Mouse (Mus musculus) liver, embryonic 15.5 days (tissue): ENCODE results near the gene Trmt10a. TPM values are rescaled to one million over a fixed set of nuclear protein-coding genes. Genes with fewer than 3 reads are reported as not detected.
"Not testable (repeated sequence)": the region's sequence is repeated elsewhere in the genome, so short reads cannot be mapped to it uniquely, and the experiment has no call there.

Experiments used
- ATAC-seq: fragments of 200-750 bp; cut with Nextera tagmentation; 2 replicates; pipeline ENCODE4 v1.8.0; 2017; ENCODE audit warnings: moderate number of reproducible peaks, mild to moderate bottlenecking, moderate library complexity; ENCODE audit not compliant: insufficient read depth
- H3K27ac ChIP-seq: fragments of 300-500 bp; sonication (generic); replicated peaks from 2 replicates; pipeline ENCODE4 v1.5.1; 2015; ENCODE audit warnings: mild to moderate bottlenecking, inconsistent platforms
- H3K27me3 ChIP-seq: fragments of 300-500 bp; sonication (generic); 2 replicates; pipeline ENCODE4 v1.6.1; 2015; ENCODE audit warnings: mild to moderate bottlenecking, inconsistent platforms
- H3K36me3 ChIP-seq: fragments of 300-500 bp; sonication (generic); replicated peaks from 2 replicates; pipeline ENCODE4 v1.6.1; 2015; ENCODE audit warnings: moderate library complexity, mild to moderate bottlenecking, inconsistent platforms
- H3K4me1 ChIP-seq: fragments of 300-500 bp; sonication (generic); replicated peaks from 2 replicates; pipeline ENCODE4 v1.6.1; 2015; ENCODE audit warnings: inconsistent platforms
- H3K4me2 ChIP-seq: fragments of 300-500 bp; sonication (generic); 2 replicates; pipeline ENCODE4 v1.6.1; 2015; ENCODE audit warnings: moderate library complexity, mild to moderate bottlenecking, inconsistent platforms
- H3K4me3 ChIP-seq: fragments of 300-500 bp; sonication (generic); replicated peaks from 2 replicates; pipeline ENCODE4 v1.5.1; 2015; ENCODE audit warnings: mild to moderate bottlenecking, inconsistent platforms
- H3K9ac ChIP-seq: fragments of 300-500 bp; sonication (generic); 2 replicates; pipeline ENCODE4 v1.6.1; 2015; ENCODE audit warnings: moderate library complexity, mild to moderate bottlenecking, inconsistent platforms
- H3K9me3 ChIP-seq: fragments of 300-500 bp; sonication (generic); replicated peaks from 2 replicates; pipeline ENCODE4 v1.6.1; 2016; ENCODE audit warnings: inconsistent platforms
- WGBS: fragments of 180-500 bp; shearing (Covaris S2); methylation state at CpG from one replicate; pipeline ENCODE4 v1.1.7; 2015; ENCODE audit warnings: mixed read lengths; ENCODE audit not compliant: insufficient replicate concordance; 5-methylcytosine and 5-hydroxymethylcytosine counted together
- polyA plus RNA-seq: library from polyadenylated mRNA; unstranded; fragments of >200 nt; fragmentation: Nextera tagmentation; extraction: Ambion mirVana; gene quantifications from 2 replicates; pipeline ENCODE4 v1.2.1, GENCODE M21; 2015

Trmt10a gene
- polyA plus RNA-seq, 1 experiment from 2014 or later: 4.8 TPM

GRCm38 (mm10) chr3:138134528-138134927, 8.7 kb upstream of the Trmt10a start:
- WGBS: 37% methylated on average over 1 of the region's 1 CpGs
- Histone ChIP-seq H3K9me3 (no peaks in the 10 kb centered on the region), H3K36me3 (no peaks in the 10 kb centered on the region), H3K4me2 (no peak overlapping the region), H3K9ac (no peak overlapping the region), H3K27me3 (no peaks in the 10 kb centered on the region), H3K27ac (no peak overlapping the region), H3K4me3 (no peak overlapping the region), H3K4me1 (no peaks in the 10 kb centered on the region)
- no peak for ATAC-seq

GRCm38 (mm10) chr3:138138146-138138545, 5.1 kb upstream of the Trmt10a start:
- H3K9me3 ChIP-seq, H3K4me2 ChIP-seq, H3K9ac ChIP-seq, ATAC-seq, H3K4me1 ChIP-seq, H3K36me3 ChIP-seq, H3K27ac ChIP-seq, H3K4me3 ChIP-seq, H3K27me3 ChIP-seq: not testable (repeated sequence)
- WGBS: 83% methylated on average over 13 of the region's 13 CpGs

GRCm38 (mm10) chr3:138139663-138140062, 3.6 kb upstream of the Trmt10a start:
- no peak overlapping the region for H3K9ac ChIP-seq
- WGBS: 71% methylated on average over 6 of the region's 6 CpGs
- H3K4me2 ChIP-seq: no peak overlapping the region
- no peaks in the 10 kb centered on the region for H3K9me3 ChIP-seq
- ATAC-seq: no peak
- no peaks in the 10 kb centered on the region for H3K36me3 ChIP-seq
- no peaks in the 10 kb centered on the region for H3K27me3 ChIP-seq
- H3K4me1 ChIP-seq: peaks cover 6% of the 10 kb centered on the region
- no peak overlapping the region for H3K27ac ChIP-seq
- H3K4me3 ChIP-seq: no peak overlapping the region

GRCm38 (mm10) chr3:138142052-138142732, 1.1 kb upstream of the Trmt10a start:
- H3K9ac ChIP-seq: no peak overlapping the region
- H3K27me3 ChIP-seq: no peaks in the 10 kb centered on the region
- no peaks in the 10 kb centered on the region for H3K36me3 ChIP-seq
- peak overlapping the region; percentile 88; the same call in 1 of the 2 replicates for H3K4me3 ChIP-seq
- H3K9me3 ChIP-seq: no peaks in the 10 kb centered on the region
- ATAC-seq: no peak
- H3K4me2 ChIP-seq: peak overlapping the region; percentile 46
- H3K4me1 ChIP-seq: peaks cover 6% of the 10 kb centered on the region
- WGBS: 63% methylated on average over 4 of the region's 4 CpGs
- 0 out of 2 replicates have a peak overlapping the region, but pooled peaks have one; percentile 22 for H3K27ac ChIP-seq

GRCm38 (mm10) chr3:138142733-138143314, 424 bp upstream of the Trmt10a start:
- peak overlapping the region; percentile 91 for H3K4me2 ChIP-seq
- peak overlapping the region; percentile 99 for H3K27ac ChIP-seq
- ATAC-seq: no peak
- no peaks in the 10 kb centered on the region for H3K9me3 ChIP-seq
- 3% methylated on average over 12 of the region's 12 CpGs for WGBS
- peaks cover 6% of the 10 kb centered on the region for H3K4me1 ChIP-seq
- H3K9ac ChIP-seq: peak overlapping the region; percentile 77
- H3K36me3 ChIP-seq: no peaks in the 10 kb centered on the region
- no peaks in the 10 kb centered on the region for H3K27me3 ChIP-seq
- peak overlapping the region; percentile 88 for H3K4me3 ChIP-seq

- H3K27me3 ChIP-seq: no peaks in the 10 kb centered on the region
- H3K27ac ChIP-seq: peak overlapping the region; percentile 99
- H3K4me3 ChIP-seq: peak overlapping the region; percentile 88
- no peak for ATAC-seq
- under 1% methylated on average over 18 of the region's 18 CpGs for WGBS
- peak overlapping the region; percentile 77 for H3K9ac ChIP-seq
- H3K9me3 ChIP-seq: no peaks in the 10 kb centered on the region
- H3K36me3 ChIP-seq: peaks cover 6% of the 10 kb centered on the region; the same call in 1 of the 2 replicates
- peaks cover 6% of the 10 kb centered on the region for H3K4me1 ChIP-seq
- H3K4me2 ChIP-seq: peak overlapping the region; percentile 91
Observed at GRCm38 (mm10) chr3:138144060-138144641, 903 bp downstream of the Trmt10a start.

- H3K4me2 ChIP-seq: peak within 1 kb of the TSS; percentile 91
- H3K9me3 ChIP-seq: no peaks in the 10 kb centered on the region
- H3K4me1 ChIP-seq: peaks cover 6% of the 10 kb centered on the region
- peak within 1 kb of the TSS; percentile 99 for H3K27ac ChIP-seq
- ATAC-seq: peak; percentile 7; the same call in 1 of the 2 replicates
- no peaks in the 10 kb centered on the region for H3K27me3 ChIP-seq
- peaks cover 12% of the 10 kb centered on the region; the same call in 1 of the 2 replicates for H3K36me3 ChIP-seq
- WGBS: 2% methylated on average over 8 of the region's 8 CpGs
- H3K4me3 ChIP-seq: peak within 1 kb of the TSS; percentile 88
- H3K9ac ChIP-seq: peak within 1 kb of the TSS; percentile 77
Observed at GRCm38 (mm10) chr3:138144642-138145171, 1.5 kb downstream of the Trmt10a start, which contains the start of gene Mttp. Gene Mttp, minus strand, starts transcription at chr3:138144968.

- Histone ChIP-seq H3K27ac (no peak overlapping the region), H3K9ac (no peak overlapping the region), H3K36me3 (peaks cover 23% of the 10 kb centered on the region), H3K27me3 (no peaks in the 10 kb centered on the region), H3K4me3 (no peak overlapping the region), H3K9me3 (no peaks in the 10 kb centered on the region), H3K4me1 (0 out of 2 replicates have a peak, but pooled peaks cover 2% of the 10 kb centered on the region), H3K4me2 (no peak overlapping the region)
- 70% methylated on average over 2 of the region's 2 CpGs for WGBS
- no peak for ATAC-seq
Observed at GRCm38 (mm10) chr3:138148811-138149210, 5.6 kb downstream of the Trmt10a start.

GRCm38 (mm10) chr3:138155062-138155461, 11.8 kb downstream of the Trmt10a start:
- no peak for ATAC-seq
- peaks cover 18% of the 10 kb centered on the region; the same call in 1 of the 2 replicates for H3K36me3 ChIP-seq
- no peaks in the 10 kb centered on the region for H3K27me3 ChIP-seq
- no peak overlapping the region for H3K4me3 ChIP-seq
- no peak overlapping the region for H3K4me2 ChIP-seq
- H3K9me3 ChIP-seq: no peaks in the 10 kb centered on the region
- WGBS: 64% methylated on average over 4 of the region's 4 CpGs
- H3K4me1 ChIP-seq: no peaks in the 10 kb centered on the region
- no peak overlapping the region for H3K9ac ChIP-seq
- no peak overlapping the region for H3K27ac ChIP-seq

- H3K36me3 ChIP-seq: peaks cover 15% of the 10 kb centered on the region; the same call in 1 of the 2 replicates
- no peak overlapping the region for H3K4me2 ChIP-seq
- H3K4me3 ChIP-seq: no peak overlapping the region
- H3K4me1 ChIP-seq: no peaks in the 10 kb centered on the region
- H3K27ac ChIP-seq: no peak overlapping the region
- no peak for ATAC-seq
- H3K27me3 ChIP-seq: no peaks in the 10 kb centered on the region
- no peak overlapping the region for H3K9ac ChIP-seq
- no peaks in the 10 kb centered on the region for H3K9me3 ChIP-seq
- 78% methylated on average over 10 of the region's 10 CpGs for WGBS
Observed at GRCm38 (mm10) chr3:138156651-138157050, 13.4 kb downstream of the Trmt10a start.

- 77% methylated on average over 10 of the region's 10 CpGs for WGBS
- no peak for ATAC-seq
- no peak overlapping the region for H3K27ac ChIP-seq
- no peak overlapping the region for H3K4me2 ChIP-seq
- no peaks in the 10 kb centered on the region for H3K9me3 ChIP-seq
- H3K9ac ChIP-seq: no peak overlapping the region
- no peaks in the 10 kb centered on the region for H3K27me3 ChIP-seq
- peaks cover 10% of the 10 kb centered on the region; the same call in 1 of the 2 replicates for H3K36me3 ChIP-seq
- no peaks in the 10 kb centered on the region for H3K4me1 ChIP-seq
- H3K4me3 ChIP-seq: no peak overlapping the region
Observed at GRCm38 (mm10) chr3:138161623-138162022, 18.4 kb downstream of the Trmt10a start.
